Mouse (Mus musculus): ENCODE data around the gene Elobl. TPM values are rescaled to one million over a fixed set of nuclear protein-coding genes. Genes with fewer than 3 reads are reported as not detected.

Elobl gene
- polyA plus RNA-seq, 1 experiment from 2014 or later, result not detected

DNA sequence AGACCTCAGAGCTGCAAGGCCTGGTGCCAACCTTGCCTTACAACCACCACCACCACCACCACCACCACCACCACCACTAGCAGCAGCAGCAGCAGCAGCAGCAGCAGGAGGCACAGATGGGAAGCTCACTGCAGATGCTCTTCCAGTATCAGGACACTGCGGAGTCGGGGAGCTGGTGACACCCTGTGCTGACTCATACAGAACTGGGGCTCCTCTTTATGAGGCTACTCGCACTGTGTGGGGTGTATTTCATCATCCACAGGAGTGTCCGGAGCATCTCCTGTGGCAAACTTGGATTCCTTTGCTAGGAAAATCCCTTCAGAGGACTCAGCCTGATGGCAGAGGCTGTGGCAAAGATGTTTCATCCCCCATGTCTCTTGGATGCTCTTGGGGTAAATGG, 27.1 kb downstream of the Elobl start:
- no peak overlapping the region for H3K4me2 ChIP-seq
- no peak overlapping the region for H3K27ac ChIP-seq (ENCODE audit: low read depth)
- no peaks in the 10 kb centered on the region for H3K27me3 ChIP-seq (ENCODE audit: insufficient read depth, low read length)
- ATAC-seq (ENCODE audit: insufficient read depth) (no peak), DNase-seq (no peak)
- peaks cover 48% of the 10 kb centered on the region for H3K36me3 ChIP-seq (ENCODE audit: insufficient read depth)
- no peak for TF ChIP-seq CTCF (IDR thresholded peaks at IDR 0.05; ENCODE audit: low read depth)
- H3K4me1 ChIP-seq (ENCODE audit: insufficient read depth), result no peaks in the 10 kb centered on the region
- no peaks in the 10 kb centered on the region for H3K9me3 ChIP-seq (ENCODE audit: low read depth, low read length)
- no peak overlapping the region for H3K9ac ChIP-seq
- no peak overlapping the region for H3K4me3 ChIP-seq (ENCODE audit: low read depth, low read length)
- WGBS, result 99% methylated on average over 4 of the region's 4 CpGs

- H3K27ac ChIP-seq (ENCODE audit: low read depth), result no peak overlapping the region
- no peak overlapping the region for H3K9ac ChIP-seq
- no peaks in the 10 kb centered on the region for H3K27me3 ChIP-seq (ENCODE audit: insufficient read depth, low read length)
- DNase-seq (no peak), ATAC-seq (ENCODE audit: insufficient read depth) (no peak)
- H3K4me1 ChIP-seq (ENCODE audit: insufficient read depth), result no peaks in the 10 kb centered on the region
- TF ChIP-seq CTCF (IDR thresholded peaks at IDR 0.05; ENCODE audit: low read depth), result 0 out of 2 replicates have a peak, but pooled peaks have one; percentile 18
- no peaks in the 10 kb centered on the region for H3K9me3 ChIP-seq (ENCODE audit: low read depth, low read length)
- no peak overlapping the region for H3K4me3 ChIP-seq (ENCODE audit: low read depth, low read length)
- WGBS, result 91% methylated on average over 2 of the region's 2 CpGs
- H3K36me3 ChIP-seq (ENCODE audit: insufficient read depth), result peaks cover 47% of the 10 kb centered on the region; the same call in 1 of the 2 replicates
- H3K4me2 ChIP-seq, result no peak overlapping the region
Observed at GRCm38 (mm10) chr11:88938770-88939169, 28.0 kb downstream of the Elobl start.

DNA sequence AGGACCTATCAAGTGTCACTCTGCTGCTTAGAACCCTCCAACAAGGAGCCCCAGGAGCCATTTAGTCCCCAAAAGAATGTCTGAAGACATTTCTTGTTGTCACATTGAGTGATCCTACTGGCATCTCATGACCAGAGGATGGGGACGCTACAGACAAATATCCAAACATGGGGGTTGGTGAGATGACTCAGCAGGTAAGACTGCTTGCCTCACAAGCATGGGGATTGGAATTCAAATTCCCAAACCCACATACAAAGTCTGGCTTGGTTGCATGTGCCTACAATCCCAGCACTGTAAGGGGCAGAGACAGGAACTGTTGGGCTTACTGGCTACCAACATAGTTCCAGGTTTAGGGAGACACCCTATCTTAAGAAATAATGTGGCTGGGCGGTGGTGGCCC, 28.8 kb downstream of the Elobl start:
- 88% methylated on average over 2 of the region's 2 CpGs for WGBS

GRCm38 (mm10) chr11:88934089-88935000, 32.4 kb downstream of the Elobl start:
- H3K27ac ChIP-seq (ENCODE audit: low read depth), result no peak overlapping the region
- H3K9ac ChIP-seq, result no peak overlapping the region
- no peak overlapping the region for H3K4me2 ChIP-seq
- no peak for TF ChIP-seq CTCF (IDR thresholded peaks at IDR 0.05; ENCODE audit: low read depth)
- peaks cover 37% of the 10 kb centered on the region for H3K36me3 ChIP-seq (ENCODE audit: insufficient read depth)
- no peaks in the 10 kb centered on the region for H3K27me3 ChIP-seq (ENCODE audit: insufficient read depth, low read length)
- no peak overlapping the region for H3K4me3 ChIP-seq (ENCODE audit: low read depth, low read length)
- H3K4me1 ChIP-seq (ENCODE audit: insufficient read depth), result no peaks in the 10 kb centered on the region
- DNase-seq, result no peak
- no peaks in the 10 kb centered on the region for H3K9me3 ChIP-seq (ENCODE audit: low read depth, low read length)
- no peak for ATAC-seq (ENCODE audit: insufficient read depth)
- WGBS, result 88% methylated on average over 19 of the region's 19 CpGs

More for the DNA sequence above, 28.8 kb downstream of the Elobl start:
- Histone ChIP-seq H3K4me1 (ENCODE audit: insufficient read depth) (no peaks in the 10 kb centered on the region), H3K4me2 (no peak overlapping the region), H3K9ac (no peak overlapping the region), H3K36me3 (ENCODE audit: insufficient read depth) (peaks cover 47% of the 10 kb centered on the region), H3K9me3 (ENCODE audit: low read depth, low read length) (no peaks in the 10 kb centered on the region), H3K4me3 (ENCODE audit: low read depth, low read length) (no peak overlapping the region), H3K27ac (ENCODE audit: low read depth) (no peak overlapping the region), H3K27me3 (ENCODE audit: insufficient read depth, low read length) (no peaks in the 10 kb centered on the region)
- DNase-seq (no peak), ATAC-seq (ENCODE audit: insufficient read depth) (no peak)
- TF ChIP-seq CTCF (IDR thresholded peaks at IDR 0.05; ENCODE audit: low read depth), result no peak

DNA sequence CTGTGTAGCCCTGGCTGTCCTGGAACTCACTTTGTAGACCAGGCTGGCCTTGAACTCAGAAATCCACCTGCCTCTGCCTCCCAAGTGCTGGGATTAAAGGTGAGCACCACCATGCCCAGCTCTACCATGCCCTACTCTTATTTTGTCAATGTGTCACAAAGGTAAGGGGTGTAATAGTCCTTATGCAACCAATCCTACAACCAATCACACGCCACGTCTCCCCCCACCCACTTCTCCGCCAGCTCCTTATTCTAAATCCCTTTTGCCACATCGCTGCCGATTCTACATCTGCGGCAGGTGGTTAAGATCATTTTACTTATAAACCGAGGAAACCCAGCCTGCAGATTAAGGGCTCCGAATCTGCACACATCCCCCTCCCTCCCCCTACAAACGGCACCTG, 33.7 kb downstream of the Elobl start:
- no peak overlapping the region for H3K27ac ChIP-seq (ENCODE audit: low read depth)
- TF ChIP-seq CTCF (IDR thresholded peaks at IDR 0.05; ENCODE audit: low read depth), result no peak
- no peak overlapping the region for H3K4me3 ChIP-seq (ENCODE audit: low read depth, low read length)
- no peaks in the 10 kb centered on the region for H3K4me1 ChIP-seq (ENCODE audit: insufficient read depth)
- H3K4me2 ChIP-seq, result no peak overlapping the region
- DNase-seq (no peak), ATAC-seq (ENCODE audit: insufficient read depth) (no peak)
- 92% methylated on average over 9 of the region's 9 CpGs for WGBS
- H3K9me3 ChIP-seq (ENCODE audit: low read depth, low read length), result no peaks in the 10 kb centered on the region
- H3K27me3 ChIP-seq (ENCODE audit: insufficient read depth, low read length), result no peaks in the 10 kb centered on the region
- no peak overlapping the region for H3K9ac ChIP-seq
- peaks cover 40% of the 10 kb centered on the region for H3K36me3 ChIP-seq (ENCODE audit: insufficient read depth)

GRCm38 (mm10) chr11:88931692-88932530, 34.8 kb downstream of the Elobl start:
- ATAC-seq (ENCODE audit: insufficient read depth), result no peak
- Histone ChIP-seq H3K4me1 (ENCODE audit: insufficient read depth) (no peaks in the 10 kb centered on the region), H3K9me3 (ENCODE audit: low read depth, low read length) (no peaks in the 10 kb centered on the region), H3K9ac (no peak overlapping the region), H3K4me2 (no peak overlapping the region), H3K27me3 (ENCODE audit: insufficient read depth, low read length) (no peaks in the 10 kb centered on the region), H3K4me3 (ENCODE audit: low read depth, low read length) (no peak overlapping the region), H3K27ac (ENCODE audit: low read depth) (no peak overlapping the region), H3K36me3 (ENCODE audit: insufficient read depth) (peaks cover 46% of the 10 kb centered on the region)
- 83% methylated on average over 14 of the region's 14 CpGs for WGBS
- TF ChIP-seq CTCF (IDR thresholded peaks at IDR 0.05; ENCODE audit: low read depth), result no peak
- no peak for DNase-seq

DNA sequence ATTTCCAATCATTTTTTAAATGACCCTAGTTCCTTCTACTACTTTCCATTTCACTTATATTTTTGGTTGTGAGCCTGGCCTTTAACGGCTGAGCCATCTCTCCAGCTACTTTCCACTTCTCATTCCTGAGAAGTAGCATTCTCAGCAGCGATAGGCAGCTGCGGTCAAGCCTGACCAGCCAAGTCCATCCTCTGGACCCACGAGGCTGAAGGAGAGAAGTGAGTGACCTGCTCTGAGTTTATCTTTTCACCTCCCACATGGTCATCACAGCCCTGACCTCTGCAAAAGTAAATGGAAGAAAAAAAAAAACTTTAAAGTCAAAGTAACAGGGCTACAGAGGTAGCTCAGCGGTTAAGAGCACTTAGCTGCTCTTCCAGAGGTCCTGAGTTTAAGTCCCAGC, 40.2 kb downstream of the Elobl start:
- TF ChIP-seq CTCF (IDR thresholded peaks at IDR 0.05; ENCODE audit: low read depth), result no peak
- ATAC-seq (ENCODE audit: insufficient read depth) (no peak), DNase-seq (no peak)
- Histone ChIP-seq H3K4me1 (ENCODE audit: insufficient read depth) (no peaks in the 10 kb centered on the region), H3K4me3 (ENCODE audit: low read depth, low read length) (no peak overlapping the region), H3K27ac (ENCODE audit: low read depth) (no peak overlapping the region), H3K4me2 (no peak overlapping the region), H3K27me3 (ENCODE audit: insufficient read depth, low read length) (no peaks in the 10 kb centered on the region), H3K9me3 (ENCODE audit: low read depth, low read length) (no peaks in the 10 kb centered on the region), H3K9ac (no peak overlapping the region), H3K36me3 (ENCODE audit: insufficient read depth) (peaks cover 45% of the 10 kb centered on the region)
- 71% methylated on average over 5 of the region's 5 CpGs for WGBS

Other genes with a start within 250 kb of the Elobl start
- gene Msi2, start 248.4 kb downstream of the Elobl start, polyA plus RNA-seq (2014; fragmentation: Nextera tagmentation; extraction: Ambion mirVana), result 12.7 TPM in 2 replicates
- gene Akap1, start 102.3 kb downstream of the Elobl start, polyA plus RNA-seq (2014; fragmentation: Nextera tagmentation; extraction: Ambion mirVana), result 18.8 and 20.6 TPM in 2 replicates
- gene Scpep1, start 11.5 kb downstream of the Elobl start, polyA plus RNA-seq (2014; fragmentation: Nextera tagmentation; extraction: Ambion mirVana), result 83.4 and 83.6 TPM in 2 replicates
- 10.8 and 12.2 TPM in 2 replicates for gene Coil, start 3.3 kb upstream of the Elobl start, polyA plus RNA-seq (2014; fragmentation: Nextera tagmentation; extraction: Ambion mirVana)
- 13.4 and 13.8 TPM in 2 replicates for gene Trim25, start 32.4 kb upstream of the Elobl start, polyA plus RNA-seq (2014; fragmentation: Nextera tagmentation; extraction: Ambion mirVana)
- 5.5 and 5.8 TPM in 2 replicates for gene Dgke, start 99.9 kb upstream of the Elobl start, polyA plus RNA-seq (2014; fragmentation: Nextera tagmentation; extraction: Ambion mirVana)
- gene Gm525, start 106.9 kb upstream of the Elobl start, polyA plus RNA-seq (2014; fragmentation: Nextera tagmentation; extraction: Ambion mirVana), result 0.38 TPM in 1 of 2 replicates, not detected in the other

Measured in lung, embryonic 14.5 days (tissue).